Mouse (Mus musculus) olfactory bulb, adult 2 months (tissue): ENCODE results near the gene Ccdc167.

Source experiments
- CTCF ChIP-seq: fragments of 200-500 bp; IDR thresholded peaks from 2 replicates; pipeline ENCODE4 v1.5.1; 2012; ENCODE audit warnings: low read depth, mild to moderate bottlenecking, low read length, moderate library complexity; ENCODE audit not compliant: insufficient read depth
- POLR2A ChIP-seq: fragments of 200-500 bp; IDR thresholded peaks from 2 replicates; pipeline ENCODE4 v1.6.1; 2012; ENCODE audit warnings: mild to moderate bottlenecking, low read depth, low read length, moderate library complexity; ENCODE audit not compliant: insufficient read depth

- TF ChIP-seq POLR2A: no peak
- no peak for TF ChIP-seq CTCF
Measured at GRCm38 (mm10) chr17:29686771-29687170, 30.1 kb downstream of the Ccdc167 start.
